Mouse (Mus musculus) G1E (cell line): Measurements from ENCODE around the gene Dhdds.

Source experiments
- CTCF ChIP-seq: IDR thresholded peaks from 2 replicates; pipeline ENCODE4 v1.5.1; 2012; ENCODE audit warnings: low read depth, low read length, inconsistent platforms, mixed read lengths
- GATA1 ChIP-seq: IDR thresholded peaks from 2 replicates; pipeline ENCODE4 v1.6.1; 2012; ENCODE audit warnings: borderline replicate concordance, low read length, inconsistent platforms, mixed read lengths
- TAL1 ChIP-seq: conservative IDR thresholded peaks from 2 replicates; pipeline ENCODE4 v1.6.1; 2012; ENCODE audit warnings: low read depth, low read length, inconsistent platforms, mixed read lengths

DNA sequence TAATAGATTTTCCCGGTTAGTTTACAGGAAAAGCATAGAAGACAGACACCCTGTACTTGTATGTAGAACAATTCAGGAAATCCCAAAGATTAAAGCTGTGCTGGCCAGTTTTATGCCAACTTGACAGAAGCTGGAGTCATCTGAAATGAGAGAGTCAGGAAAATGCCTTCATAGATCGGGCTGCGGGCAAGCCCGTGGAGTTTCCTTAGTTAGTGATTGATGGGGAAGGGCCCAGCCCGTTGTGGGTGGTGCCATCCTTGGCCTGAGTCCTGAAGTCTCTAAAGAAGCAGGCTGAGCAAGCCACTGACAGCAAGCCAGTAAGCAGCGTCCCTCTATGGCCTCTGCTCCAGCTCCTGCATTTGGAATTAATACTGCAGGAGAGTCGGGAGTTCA is 71.4 kb downstream of the Dhdds start:
- TF ChIP-seq GATA1 (no peak), TAL1 (no peak), CTCF (no peak)
